Mouse (Mus musculus) hindbrain, embryonic 12.5 days (tissue): ENCODE results near the gene Ccdc34. TPM values are rescaled to one million over a fixed set of nuclear protein-coding genes. Genes with fewer than 3 reads are reported as not detected.
A peak's percentile ranks its signal among the peaks of the same experiment; 100 is the strongest.

Source experiments
- ATAC-seq: fragments of 200-750 bp; cut with Nextera tagmentation; 2 replicates; pipeline ENCODE4 v1.8.0; 2017; ENCODE audit warnings: moderate TSS enrichment; ENCODE audit not compliant: low FRiP score
- H3K27ac ChIP-seq: fragments of 300-500 bp; sonication (generic); 2 replicates; pipeline ENCODE4 v1.5.1; 2016; ENCODE audit warnings: mild to moderate bottlenecking
- H3K27me3 ChIP-seq: fragments of 300-500 bp; sonication (generic); 2 replicates; pipeline ENCODE4 v1.6.1; 2016; ENCODE audit warnings: mild to moderate bottlenecking
- H3K36me3 ChIP-seq: fragments of 300-500 bp; sonication (generic); 2 replicates; pipeline ENCODE4 v1.6.1; 2016; ENCODE audit warnings: mild to moderate bottlenecking
- H3K4me1 ChIP-seq: fragments of 300-500 bp; sonication (generic); 2 replicates; pipeline ENCODE4 v1.6.1; 2016
- H3K4me2 ChIP-seq: fragments of 300-500 bp; sonication (generic); replicated peaks from 2 replicates; pipeline ENCODE4 v1.6.1; 2016; ENCODE audit warnings: mild to moderate bottlenecking
- H3K4me3 ChIP-seq: fragments of 300-500 bp; sonication (generic); 2 replicates; pipeline ENCODE4 v1.5.1; 2016; ENCODE audit warnings: mild to moderate bottlenecking
- H3K9ac ChIP-seq: fragments of 300-500 bp; sonication (generic); 2 replicates; pipeline ENCODE4 v1.6.1; 2016; ENCODE audit warnings: mild to moderate bottlenecking, moderate library complexity
- H3K9me3 ChIP-seq: fragments of 300-500 bp; sonication (generic); replicated peaks from 2 replicates; pipeline ENCODE4 v1.6.1; 2016; ENCODE audit warnings: mild to moderate bottlenecking
- WGBS: fragments of 180-500 bp; shearing (Covaris S2); methylation state at CpG from one replicate; pipeline ENCODE4 v1.1.7; 2016; 5-methylcytosine and 5-hydroxymethylcytosine counted together
- polyA plus RNA-seq: library from polyadenylated mRNA; unstranded; fragments of >200 nt; fragmentation: Nextera tagmentation; extraction: Ambion mirVana; gene quantifications from 2 replicates; pipeline ENCODE4 v1.2.1, GENCODE M21; 2016

Ccdc34 gene
- 47.5 and 51.8 TPM in 2 replicates for polyA plus RNA-seq

DNA sequence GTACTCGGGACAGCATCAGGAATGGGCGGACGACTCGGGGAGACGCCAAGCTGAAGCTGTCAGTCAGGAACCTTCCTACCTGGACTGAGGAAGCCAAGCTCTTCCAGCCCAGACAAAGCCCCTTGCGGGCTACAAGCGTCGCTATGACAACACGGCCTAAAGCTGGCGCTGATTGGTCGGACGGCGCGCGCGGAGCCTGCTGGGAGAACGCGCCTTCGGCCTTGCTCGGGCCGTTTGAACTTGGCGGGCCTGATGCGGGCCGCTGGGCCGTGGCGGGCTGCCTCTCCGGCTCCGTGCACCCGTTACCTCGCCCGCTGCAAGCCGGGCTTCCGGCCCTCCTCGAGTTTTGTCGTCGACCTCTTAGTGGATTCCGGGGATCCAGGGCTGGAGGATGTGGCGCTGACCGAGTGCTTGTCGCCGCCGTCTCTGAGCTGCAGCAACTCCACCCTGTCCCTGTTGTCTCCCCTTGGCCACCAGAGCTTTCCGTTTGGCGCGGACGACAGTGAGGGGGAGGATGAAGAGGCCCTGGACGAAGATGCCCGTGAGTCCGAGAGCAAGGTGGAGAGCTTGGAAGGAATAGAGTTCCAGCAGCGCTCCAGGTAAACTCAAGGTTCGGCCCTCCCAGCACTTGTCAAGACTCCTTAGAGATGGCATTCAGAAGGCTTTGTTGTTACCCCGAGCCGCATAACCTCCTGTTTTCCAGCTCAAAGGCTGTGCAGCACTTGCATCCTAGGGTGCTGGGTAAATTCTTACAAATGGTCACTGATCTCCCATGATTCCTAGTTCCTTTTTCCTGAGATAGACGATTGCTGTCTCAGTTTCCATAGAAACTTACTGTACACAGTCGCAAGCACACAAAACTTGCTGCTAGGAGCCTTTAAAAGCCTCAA, at the start of gene Ccdc34:
Gene Ccdc34 (plus strand): TSS at position 202 of the 890 bp plus-strand sequence.
- under 1% methylated on average over 55 of the region's 55 CpGs for WGBS
- Histone ChIP-seq H3K9ac (peak within 1 kb of the TSS; percentile 85), H3K4me1 (peaks cover 28% of the 10 kb centered on the region), H3K27me3 (no peaks in the 10 kb centered on the region), H3K4me2 (peak within 1 kb of the TSS; percentile 74), H3K9me3 (no peaks in the 10 kb centered on the region), H3K4me3 (peak within 1 kb of the TSS; percentile 65), H3K27ac (peak within 1 kb of the TSS; percentile 87), H3K36me3 (peaks cover 11% of the 10 kb centered on the region)
- peak; percentile 100 for ATAC-seq

DNA sequence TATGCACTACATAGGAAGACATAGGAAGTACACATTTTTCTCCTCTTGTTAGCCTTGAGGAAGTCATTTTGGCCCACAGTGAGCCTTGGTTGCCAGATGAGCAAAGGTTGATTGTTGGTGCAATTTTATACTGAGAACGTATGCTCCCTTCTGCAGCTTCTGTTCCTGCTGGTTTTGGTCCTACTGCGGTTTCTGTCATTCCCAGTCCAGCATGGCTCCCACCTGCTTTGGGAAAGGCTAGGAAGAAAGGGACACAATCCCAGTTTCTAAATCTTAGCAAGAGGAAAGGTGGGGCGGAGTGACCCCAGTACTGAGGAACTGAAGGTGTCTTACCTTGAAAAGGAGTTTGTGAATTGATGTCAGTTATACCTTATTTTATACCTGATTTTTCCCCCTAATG, 48.2 kb upstream of the Ccdc34 start:
- no peaks in the 10 kb centered on the region for H3K27me3 ChIP-seq
- H3K9ac ChIP-seq, result no peak overlapping the region
- peaks cover 9% of the 10 kb centered on the region for H3K4me1 ChIP-seq
- no peak overlapping the region for H3K27ac ChIP-seq
- H3K4me3 ChIP-seq, result no peak overlapping the region
- no peaks in the 10 kb centered on the region for H3K36me3 ChIP-seq
- no peaks in the 10 kb centered on the region for H3K9me3 ChIP-seq
- ATAC-seq, result no peak
- H3K4me2 ChIP-seq, result no peak overlapping the region
- WGBS, result 86% methylated on average over 3 of the region's 3 CpGs

DNA sequence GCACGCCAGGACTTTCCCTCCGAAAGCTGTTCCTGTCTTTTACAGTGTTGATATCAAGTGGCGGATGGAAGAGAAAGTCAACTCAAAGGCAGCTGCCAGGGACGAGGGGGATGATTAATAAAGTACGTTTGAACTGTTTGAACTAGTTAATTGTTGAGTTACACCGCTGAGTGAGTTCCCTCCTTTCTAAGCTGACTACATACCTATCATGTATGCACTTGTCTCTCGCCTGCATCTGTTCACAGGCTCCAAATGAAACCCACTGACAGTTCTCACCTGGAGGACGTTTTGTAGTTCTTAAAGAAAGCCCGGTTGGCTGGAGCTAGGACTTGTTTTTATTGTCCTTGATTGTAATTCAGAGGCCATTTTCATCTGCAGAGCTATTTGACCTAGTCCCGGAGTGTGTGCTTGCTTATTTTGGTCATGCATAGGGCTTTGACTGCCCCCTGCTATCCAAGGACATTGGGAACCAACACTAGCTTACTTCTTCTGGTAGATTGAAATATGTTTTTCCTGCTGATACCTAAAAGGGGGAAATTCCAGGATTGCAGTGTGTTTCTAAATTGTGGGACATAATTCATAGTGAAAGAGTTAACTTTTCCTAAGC, 47.6 kb upstream of the Ccdc34 start:
- ATAC-seq, result no peak
- Histone ChIP-seq H3K36me3 (no peaks in the 10 kb centered on the region), H3K4me1 (peaks cover 9% of the 10 kb centered on the region), H3K27ac (no peak overlapping the region), H3K27me3 (no peaks in the 10 kb centered on the region), H3K4me2 (no peak overlapping the region), H3K9ac (no peak overlapping the region), H3K9me3 (no peaks in the 10 kb centered on the region), H3K4me3 (no peak overlapping the region)
- WGBS, result 61% methylated on average over 10 of the region's 10 CpGs

DNA sequence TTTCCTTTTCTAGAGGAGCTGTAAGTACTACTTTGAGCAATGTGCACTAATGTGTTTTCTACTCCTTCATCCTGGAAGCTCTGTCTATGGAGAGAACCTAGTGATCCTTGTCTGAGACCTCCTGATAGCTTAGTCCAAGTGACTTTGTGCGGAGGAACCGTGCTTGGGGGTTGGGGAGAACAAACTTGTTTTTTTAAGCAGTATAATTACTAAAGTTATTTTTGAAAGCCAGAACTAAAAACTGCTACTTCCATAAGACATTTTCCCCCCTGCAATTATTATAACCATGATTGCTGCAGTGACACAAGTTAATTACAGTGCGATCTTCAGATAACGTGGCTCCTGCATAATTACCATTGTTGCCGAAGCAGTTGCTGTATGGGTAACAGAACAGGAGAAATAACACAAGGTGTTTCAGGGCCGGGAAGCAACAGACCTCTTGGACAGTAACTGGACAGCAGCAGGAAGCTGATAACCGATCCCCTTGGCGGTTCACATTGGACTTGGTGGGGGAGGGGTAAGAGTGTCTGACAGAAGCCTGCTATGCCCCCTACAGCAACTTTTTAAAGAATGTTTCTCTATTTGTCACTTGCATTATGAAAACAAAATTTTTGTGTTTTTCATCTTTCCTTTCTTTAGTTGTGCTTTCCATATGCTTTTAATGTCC, 46.7 kb upstream of the Ccdc34 start:
- H3K9me3 ChIP-seq, result no peaks in the 10 kb centered on the region
- no peak overlapping the region for H3K9ac ChIP-seq
- H3K4me3 ChIP-seq, result no peak overlapping the region
- no peaks in the 10 kb centered on the region for H3K27me3 ChIP-seq
- WGBS, result 62% methylated on average over 8 of the region's 8 CpGs
- H3K4me2 ChIP-seq, result no peak overlapping the region
- ATAC-seq, result no peak
- no peak overlapping the region for H3K27ac ChIP-seq
- H3K36me3 ChIP-seq, result no peaks in the 10 kb centered on the region
- H3K4me1 ChIP-seq, result peaks cover 9% of the 10 kb centered on the region

DNA sequence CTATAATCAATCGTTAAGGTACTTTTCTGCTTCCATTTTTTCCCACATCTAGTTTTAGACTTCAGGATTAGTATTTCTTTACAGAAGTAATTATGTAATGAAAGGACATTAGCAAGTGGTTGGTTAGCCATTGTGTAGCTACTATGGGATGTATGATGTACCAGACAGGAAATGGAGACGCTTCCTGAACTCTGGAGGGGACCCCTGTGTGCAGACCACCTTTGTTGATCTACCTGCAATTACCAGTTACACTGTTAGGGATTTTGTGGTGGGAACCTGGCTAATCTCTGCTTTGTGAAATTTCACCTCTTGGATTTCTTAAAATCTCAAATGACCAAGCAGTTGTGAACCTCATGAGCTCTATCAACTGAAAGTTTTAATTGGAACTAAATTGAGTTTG, 45.3 kb upstream of the Ccdc34 start:
- no peak overlapping the region for H3K27ac ChIP-seq
- WGBS, result 86% methylated on average over 2 of the region's 2 CpGs
- ATAC-seq, result no peak

DNA sequence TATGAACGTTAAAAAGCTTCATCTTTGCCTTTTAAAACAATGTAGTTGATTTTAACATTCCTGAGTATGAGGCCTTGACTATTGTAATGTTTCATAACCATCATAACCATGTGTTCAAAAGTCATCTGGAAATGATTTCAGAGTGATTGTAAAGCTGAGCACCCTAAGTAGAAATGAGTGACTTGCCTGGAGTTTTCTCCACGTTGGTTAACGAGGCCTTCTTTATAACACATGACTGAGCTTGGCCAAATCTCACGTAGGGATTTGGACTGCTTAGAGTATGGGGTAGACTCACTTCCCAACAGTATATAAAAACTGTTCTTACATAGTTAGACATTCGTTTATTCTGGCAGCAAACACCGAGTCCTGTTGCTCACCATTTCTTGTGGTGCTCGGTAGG, 44.7 kb upstream of the Ccdc34 start:
- Histone ChIP-seq H3K27me3 (no peaks in the 10 kb centered on the region), H3K9ac (no peak overlapping the region), H3K4me1 (peaks cover 9% of the 10 kb centered on the region), H3K36me3 (0 out of 2 replicates have a peak, but pooled peaks cover 2% of the 10 kb centered on the region), H3K27ac (no peak overlapping the region), H3K4me3 (no peak overlapping the region), H3K9me3 (no peaks in the 10 kb centered on the region), H3K4me2 (no peak overlapping the region)
- no peak for ATAC-seq
- 80% methylated on average over 7 of the region's 7 CpGs for WGBS

More for the DNA sequence above, 45.3 kb upstream of the Ccdc34 start:
- H3K27me3 ChIP-seq, result no peaks in the 10 kb centered on the region
- H3K9me3 ChIP-seq, result no peaks in the 10 kb centered on the region
- 0 out of 2 replicates have a peak, but pooled peaks cover under 1% of the 10 kb centered on the region for H3K36me3 ChIP-seq
- H3K4me3 ChIP-seq, result no peak overlapping the region
- no peak overlapping the region for H3K9ac ChIP-seq
- H3K4me1 ChIP-seq, result peaks cover 9% of the 10 kb centered on the region
- H3K4me2 ChIP-seq, result no peak overlapping the region

DNA sequence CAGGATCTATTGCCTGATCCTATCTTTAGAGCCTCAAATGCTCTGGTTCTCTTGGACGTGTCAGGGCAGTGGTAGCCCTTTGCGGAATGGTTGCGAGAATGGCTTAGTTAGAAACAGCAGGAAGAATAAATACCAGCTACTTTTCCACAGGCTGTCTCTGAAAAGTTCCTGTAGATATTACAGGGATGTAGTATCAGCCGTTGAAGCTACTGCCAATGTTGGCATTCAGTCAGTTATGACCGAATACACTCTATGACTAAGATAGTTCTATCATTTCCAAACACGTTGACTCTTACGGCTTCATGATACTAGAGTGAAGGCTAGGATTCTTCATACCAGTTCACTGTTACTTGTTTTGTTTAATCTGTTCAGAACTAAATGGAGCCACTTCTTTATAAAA, 42.8 kb upstream of the Ccdc34 start:
- no peak overlapping the region for H3K9ac ChIP-seq
- no peak overlapping the region for H3K4me3 ChIP-seq
- peaks cover 8% of the 10 kb centered on the region for H3K4me1 ChIP-seq
- WGBS, result 96% methylated on average over 7 of the region's 7 CpGs
- H3K27ac ChIP-seq, result no peak overlapping the region
- no peaks in the 10 kb centered on the region for H3K9me3 ChIP-seq
- no peaks in the 10 kb centered on the region for H3K27me3 ChIP-seq
- H3K4me2 ChIP-seq, result no peak overlapping the region
- H3K36me3 ChIP-seq, result 0 out of 2 replicates have a peak, but pooled peaks cover 2% of the 10 kb centered on the region
- ATAC-seq, result no peak

DNA sequence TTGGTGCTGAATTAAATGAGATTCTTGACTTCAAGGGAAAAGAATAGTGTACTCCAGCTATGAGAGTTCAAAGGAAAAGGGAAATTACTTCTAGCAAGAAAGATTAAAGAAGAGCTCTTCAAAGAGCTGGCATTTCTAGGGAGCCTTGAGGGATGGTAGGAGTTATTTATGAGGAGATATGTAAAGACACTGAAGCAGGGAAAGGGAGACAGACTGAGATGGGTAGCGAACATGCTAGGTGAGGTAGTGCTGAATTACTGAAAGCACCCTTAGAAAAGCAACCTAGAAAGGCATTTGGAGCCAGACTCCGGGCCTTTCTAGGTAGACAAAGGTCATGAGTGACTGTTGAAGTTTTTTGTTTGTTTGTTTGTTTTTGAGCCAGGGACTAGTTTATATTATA, 41.4 kb upstream of the Ccdc34 start:
- no peaks in the 10 kb centered on the region for H3K9me3 ChIP-seq
- H3K4me3 ChIP-seq, result no peak overlapping the region
- no peak overlapping the region for H3K9ac ChIP-seq
- no peak overlapping the region for H3K27ac ChIP-seq
- 98% methylated on average over 2 of the region's 2 CpGs for WGBS
- 0 out of 2 replicates have a peak, but pooled peaks cover 2% of the 10 kb centered on the region for H3K36me3 ChIP-seq
- H3K4me1 ChIP-seq, result no peaks in the 10 kb centered on the region
- H3K27me3 ChIP-seq, result no peaks in the 10 kb centered on the region
- H3K4me2 ChIP-seq, result no peak overlapping the region
- no peak for ATAC-seq

DNA sequence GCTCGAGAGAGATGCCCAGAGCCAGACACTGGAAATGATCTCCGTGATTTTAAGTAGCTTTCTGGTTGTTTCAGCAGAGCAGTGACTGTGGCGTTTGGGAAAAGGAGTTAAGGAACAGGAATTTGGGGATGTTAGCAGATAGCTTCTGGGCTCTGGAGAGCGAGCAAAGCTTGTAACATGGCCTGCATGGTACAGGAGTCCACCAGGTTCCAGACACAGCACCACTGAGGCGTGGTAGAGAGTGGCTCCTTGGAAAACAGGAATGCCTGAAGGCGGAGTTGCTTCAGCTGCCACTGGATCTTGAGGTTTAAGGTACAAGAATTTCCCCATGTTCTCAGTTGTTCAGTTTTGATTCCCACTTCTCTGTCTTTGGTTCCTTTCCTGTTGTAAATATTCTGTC, 40.3 kb upstream of the Ccdc34 start:
- H3K4me2 ChIP-seq, result no peak overlapping the region
- no peak for ATAC-seq
- 0 out of 2 replicates have a peak, but pooled peaks cover 2% of the 10 kb centered on the region for H3K36me3 ChIP-seq
- H3K9ac ChIP-seq, result no peak overlapping the region
- 91% methylated on average over 6 of the region's 6 CpGs for WGBS
- H3K4me1 ChIP-seq, result no peaks in the 10 kb centered on the region
- no peaks in the 10 kb centered on the region for H3K27me3 ChIP-seq
- H3K27ac ChIP-seq, result no peak overlapping the region
- no peaks in the 10 kb centered on the region for H3K9me3 ChIP-seq
- no peak overlapping the region for H3K4me3 ChIP-seq

DNA sequence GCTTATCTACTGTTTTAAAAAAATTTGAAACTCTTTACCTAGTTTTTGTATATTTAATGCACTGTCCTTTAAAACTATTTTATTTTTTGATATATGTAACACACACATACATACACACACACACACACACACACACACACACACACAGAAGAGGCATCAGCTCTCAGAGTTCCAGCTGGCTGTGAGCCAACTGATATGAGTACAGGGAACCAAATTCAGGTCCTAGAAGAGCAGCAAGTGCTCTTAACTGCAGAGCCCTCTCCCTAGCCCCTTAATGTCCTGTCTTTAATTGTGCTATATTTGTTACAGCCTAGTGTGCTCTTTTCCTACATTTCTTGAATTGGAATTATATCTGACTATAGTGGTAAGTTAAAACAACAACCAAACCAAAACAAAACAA, 38.4 kb upstream of the Ccdc34 start:
- Histone ChIP-seq H3K27ac (no peak overlapping the region), H3K9ac (no peak overlapping the region), H3K4me3 (no peak overlapping the region), H3K27me3 (no peaks in the 10 kb centered on the region), H3K36me3 (0 out of 2 replicates have a peak, but pooled peaks cover 2% of the 10 kb centered on the region), H3K4me1 (no peaks in the 10 kb centered on the region), H3K9me3 (no peaks in the 10 kb centered on the region), H3K4me2 (no peak overlapping the region)
- ATAC-seq, result 0 out of 2 replicates have a peak, but pooled peaks have one; percentile 19

DNA sequence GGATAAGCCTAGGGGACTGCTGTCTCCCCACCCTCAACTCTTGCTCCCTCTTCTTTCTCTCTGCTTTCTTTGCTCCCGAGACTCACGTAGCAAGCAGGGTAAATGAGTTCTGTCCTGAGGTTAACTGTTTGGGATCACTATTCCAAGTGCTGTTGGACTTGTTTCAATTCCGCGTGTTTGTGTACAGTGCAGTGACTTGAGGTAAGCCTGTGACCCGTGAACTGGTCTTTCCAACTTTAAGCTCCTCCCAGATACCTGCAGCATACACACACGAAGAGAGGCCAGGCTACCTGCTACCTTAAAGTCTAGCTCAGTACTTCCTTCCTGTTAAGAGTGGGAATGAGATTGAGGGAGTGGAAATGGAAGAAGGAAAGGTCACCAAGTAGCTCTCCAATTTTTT, 34.2 kb upstream of the Ccdc34 start:
- H3K27ac ChIP-seq, result no peak overlapping the region
- no peaks in the 10 kb centered on the region for H3K27me3 ChIP-seq
- no peak for ATAC-seq
- H3K9ac ChIP-seq, result no peak overlapping the region
- peaks cover 20% of the 10 kb centered on the region for H3K4me1 ChIP-seq
- no peaks in the 10 kb centered on the region for H3K36me3 ChIP-seq
- no peaks in the 10 kb centered on the region for H3K9me3 ChIP-seq
- H3K4me3 ChIP-seq, result no peak overlapping the region
- WGBS, result 92% methylated on average over 6 of the region's 6 CpGs
- no peak overlapping the region for H3K4me2 ChIP-seq

DNA sequence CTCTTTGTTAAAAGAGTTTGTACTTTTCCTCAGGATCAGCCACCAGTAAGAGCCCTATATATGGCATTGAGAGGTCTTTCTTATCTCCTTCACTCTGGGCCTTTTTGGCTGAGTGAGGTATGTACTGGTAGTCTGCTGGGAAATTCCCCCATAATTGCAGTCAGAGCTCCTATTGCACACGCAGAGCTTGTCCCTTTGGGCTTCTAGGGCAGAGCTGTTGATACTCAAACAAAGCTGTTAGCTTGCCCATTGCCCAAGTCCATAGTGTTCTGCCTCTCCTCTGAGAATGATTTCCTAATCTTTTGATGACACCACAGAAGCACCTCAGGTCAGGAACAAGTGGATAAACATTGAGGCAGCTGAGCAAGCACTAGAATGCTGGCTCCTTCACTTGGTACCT, 32.7 kb upstream of the Ccdc34 start:
- H3K27ac ChIP-seq, result no peak overlapping the region
- H3K4me3 ChIP-seq, result no peak overlapping the region
- peaks cover 33% of the 10 kb centered on the region for H3K4me1 ChIP-seq

More for the DNA sequence above, 32.7 kb upstream of the Ccdc34 start:
- Histone ChIP-seq H3K9ac (no peak overlapping the region), H3K9me3 (no peaks in the 10 kb centered on the region), H3K36me3 (no peaks in the 10 kb centered on the region), H3K4me2 (no peak overlapping the region), H3K27me3 (no peaks in the 10 kb centered on the region)
- WGBS, result 38% methylated on average over 1 of the region's 1 CpGs
- ATAC-seq, result no peak
